Mouse (Mus musculus) midbrain, embryonic 12.5 days (tissue): ENCODE measurements at regions not wholly inside any gene's neighbourhood (a gene's known extent, or its start where the extent isn't known, plus 50 kb on each side); places are given as distances from the start of the nearest gene placed in this dataset.
"Not testable (repeated sequence)": the region's sequence is repeated elsewhere in the genome, so short reads cannot be mapped to it uniquely, and the experiment has no call there.

Experiments used
- ATAC-seq: fragments of 200-750 bp; cut with Nextera tagmentation; 2 replicates; pipeline ENCODE4 v1.8.0; 2017; ENCODE audit warnings: low read depth, moderate TSS enrichment, moderate library complexity; ENCODE audit not compliant: low FRiP score
- H3K27ac ChIP-seq: fragments of 300-500 bp; sonication (generic); replicated peaks from 2 replicates; pipeline ENCODE4 v1.5.1; 2016; ENCODE audit warnings: mild to moderate bottlenecking
- H3K27me3 ChIP-seq: fragments of 300-500 bp; sonication (generic); 2 replicates; pipeline ENCODE4 v1.6.1; 2016; ENCODE audit warnings: mild to moderate bottlenecking
- H3K36me3 ChIP-seq: fragments of 300-500 bp; sonication (generic); 2 replicates; pipeline ENCODE4 v1.6.1; 2016
- H3K4me1 ChIP-seq: fragments of 300-500 bp; sonication (generic); 2 replicates; pipeline ENCODE4 v1.6.1; 2016
- H3K4me2 ChIP-seq: fragments of 300-500 bp; sonication (generic); replicated peaks from 2 replicates; pipeline ENCODE4 v1.6.1; 2016; ENCODE audit warnings: mild to moderate bottlenecking, moderate library complexity
- H3K4me3 ChIP-seq: fragments of 300-500 bp; sonication (generic); 2 replicates; pipeline ENCODE4 v1.5.1; 2016; ENCODE audit warnings: mild to moderate bottlenecking
- H3K9ac ChIP-seq: fragments of 300-500 bp; sonication (generic); replicated peaks from 2 replicates; pipeline ENCODE4 v1.6.1; 2016; ENCODE audit warnings: mild to moderate bottlenecking, moderate library complexity
- H3K9me3 ChIP-seq: fragments of 300-500 bp; sonication (generic); 2 replicates; pipeline ENCODE4 v1.6.1; 2016; ENCODE audit warnings: mild to moderate bottlenecking
- WGBS: fragments of 180-500 bp; shearing (Covaris S2); methylation state at CpG from one replicate; pipeline ENCODE4 v1.1.7; 2016; 5-methylcytosine and 5-hydroxymethylcytosine counted together

DNA sequence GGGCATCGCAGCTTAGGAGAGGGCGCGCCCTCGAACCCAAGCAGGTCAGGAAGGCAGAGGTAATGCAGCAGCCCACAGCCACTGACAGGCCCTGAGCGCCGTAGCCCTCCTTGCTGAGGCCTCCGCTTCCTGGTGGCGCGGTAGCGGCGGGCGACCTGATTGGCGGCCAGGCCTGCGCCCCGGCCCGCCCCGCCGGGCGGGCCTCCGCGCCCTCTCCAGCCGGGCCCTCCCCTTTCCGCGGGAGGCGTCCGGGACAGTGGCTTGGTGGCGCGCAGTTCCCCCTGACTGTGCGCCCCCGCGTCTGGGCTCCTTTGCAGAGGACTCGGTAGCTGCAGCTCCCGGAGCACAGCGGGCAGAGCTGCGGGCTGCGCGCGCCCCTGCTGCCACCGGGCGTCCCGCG, 242.1 kb downstream of the Gm21863 start:
- H3K27me3 ChIP-seq, H3K4me1 ChIP-seq, H3K27ac ChIP-seq, H3K9ac ChIP-seq, ATAC-seq, H3K9me3 ChIP-seq, H3K36me3 ChIP-seq: not testable (repeated sequence)
- Histone ChIP-seq H3K4me3 (peak overlapping the region; percentile 43), H3K4me2 (peak overlapping the region; percentile 47)
- WGBS = 3% methylated on average over 13 of the region's 42 CpGs

DNA sequence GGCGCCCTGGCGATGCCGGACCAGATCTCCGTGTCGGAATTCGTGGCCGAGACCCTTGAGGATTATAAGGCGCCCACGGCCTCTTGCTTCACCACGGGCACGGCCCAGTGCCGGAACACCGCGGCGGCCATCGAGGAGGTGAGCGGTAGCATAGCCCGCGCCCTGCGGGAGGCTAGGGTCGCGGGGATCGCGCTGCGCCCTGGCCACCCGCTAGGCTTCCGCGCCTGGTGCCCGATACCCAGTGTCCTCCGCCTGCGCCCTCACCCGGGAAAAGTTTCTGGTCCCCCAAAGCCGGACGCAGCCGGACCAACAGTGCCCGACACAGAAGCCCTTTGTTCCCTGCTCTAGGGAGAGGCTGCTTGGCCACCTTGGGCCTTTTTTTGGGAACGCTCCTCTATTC, 242.6 kb downstream of the Gm21863 start:
- peak overlapping the region; percentile 43 for H3K4me3 ChIP-seq
- H3K36me3 ChIP-seq, H3K9ac ChIP-seq, H3K9me3 ChIP-seq, H3K27me3 ChIP-seq, ATAC-seq, H3K27ac ChIP-seq, H3K4me1 ChIP-seq: not testable (repeated sequence)
- peak overlapping the region; percentile 47 for H3K4me2 ChIP-seq
- 3% methylated on average over 21 of the region's 37 CpGs for WGBS

DNA sequence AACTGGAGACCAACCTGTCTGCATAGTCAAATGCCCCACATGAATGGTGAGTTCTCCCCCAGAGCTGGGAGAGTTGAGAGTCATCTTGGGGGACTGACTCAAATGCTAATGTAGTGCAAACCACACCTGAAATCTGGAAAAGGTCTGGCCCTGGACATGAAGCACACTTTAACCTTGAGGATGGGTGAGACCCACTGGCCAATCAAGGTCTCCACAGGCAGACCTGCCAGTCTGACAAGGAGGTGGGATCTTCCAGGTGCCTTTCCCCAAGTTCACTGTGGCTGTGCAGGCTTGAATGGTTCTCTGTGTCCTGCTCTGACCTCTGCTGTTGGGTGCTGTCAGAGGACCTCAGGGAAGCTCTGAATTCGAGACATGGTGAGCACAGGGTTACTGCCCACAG, 269.6 kb downstream of the Gm21863 start:
- H3K4me3 ChIP-seq, H3K9ac ChIP-seq, ATAC-seq, H3K36me3 ChIP-seq, H3K27ac ChIP-seq, H3K27me3 ChIP-seq, H3K4me2 ChIP-seq, H3K4me1 ChIP-seq: not testable (repeated sequence)
- WGBS = 73% methylated on average over 1 of the region's 1 CpGs
- peaks cover 30% of the 10 kb centered on the region for H3K9me3 ChIP-seq

DNA sequence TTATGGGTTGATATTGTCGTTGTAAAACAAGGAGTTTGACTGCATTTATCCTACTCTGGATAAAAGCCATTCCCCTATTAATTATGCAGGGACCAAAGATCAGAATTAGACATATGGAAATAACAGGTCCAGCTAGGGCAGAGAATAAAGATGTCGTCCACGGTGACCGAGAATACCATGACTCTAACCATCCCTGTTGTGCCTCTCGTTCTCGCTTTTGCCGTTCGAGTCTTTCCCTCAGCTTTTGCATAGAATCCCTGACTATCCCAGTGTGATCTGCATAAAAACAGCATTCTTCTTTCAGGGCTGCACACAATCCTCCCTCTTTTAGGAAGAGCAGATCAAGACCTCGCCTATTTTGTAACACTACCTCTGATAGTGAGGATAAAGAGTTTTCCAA, 272.5 kb downstream of the Gm21863 start:
- not testable (repeated sequence) for H3K4me1 ChIP-seq, H3K27ac ChIP-seq, H3K9ac ChIP-seq, H3K4me3 ChIP-seq, H3K36me3 ChIP-seq, H3K4me2 ChIP-seq
- 74% methylated on average over 9 of the region's 9 CpGs for WGBS
- peaks cover 13% of the 10 kb centered on the region for H3K27me3 ChIP-seq
- ATAC-seq = 0 out of 2 replicates have a peak, but pooled peaks have one; percentile 21
- peaks cover 60% of the 10 kb centered on the region for H3K9me3 ChIP-seq

DNA sequence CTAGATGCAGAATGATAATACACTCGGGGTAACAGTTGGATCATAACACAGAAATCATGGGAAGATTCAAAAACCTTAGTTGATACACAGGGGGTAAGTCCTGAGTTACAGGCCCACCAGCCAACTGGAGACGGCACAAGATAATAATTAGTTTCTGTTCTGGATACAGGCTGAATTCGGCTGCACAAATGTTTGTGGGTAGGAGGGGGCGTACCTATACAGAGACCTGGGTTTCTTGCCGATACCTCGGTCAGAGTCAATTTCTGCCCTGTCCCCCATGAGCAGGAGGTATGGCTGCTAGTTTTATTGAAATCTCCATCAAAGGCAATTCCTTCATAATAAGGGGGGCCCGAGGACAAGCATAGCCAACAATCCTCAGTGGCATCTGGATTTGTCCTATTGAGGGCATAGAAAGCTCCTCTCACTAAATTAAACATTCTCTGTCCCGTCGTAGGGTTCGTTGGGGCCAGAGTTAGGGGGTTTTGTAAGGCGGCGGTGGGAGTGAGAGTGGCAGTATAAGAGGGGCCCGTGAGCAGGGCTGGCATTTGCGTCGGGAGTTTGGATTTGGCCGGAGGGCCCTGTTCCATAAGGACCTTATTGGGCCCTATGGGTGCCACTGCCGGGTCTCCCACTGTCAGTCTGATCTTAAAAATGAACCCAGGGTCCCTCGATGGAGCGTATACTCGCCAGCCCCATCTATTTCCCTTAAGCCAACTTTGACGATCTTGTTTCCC, 273.3 kb downstream of the Gm21863 start:
- 72% methylated on average over 21 of the region's 21 CpGs for WGBS
- H3K4me1 ChIP-seq, H3K4me2 ChIP-seq, H3K9ac ChIP-seq, H3K27ac ChIP-seq, H3K4me3 ChIP-seq, ATAC-seq, H3K36me3 ChIP-seq: not testable (repeated sequence)
- peaks cover 13% of the 10 kb centered on the region for H3K27me3 ChIP-seq
- H3K9me3 ChIP-seq = peaks cover 67% of the 10 kb centered on the region

DNA sequence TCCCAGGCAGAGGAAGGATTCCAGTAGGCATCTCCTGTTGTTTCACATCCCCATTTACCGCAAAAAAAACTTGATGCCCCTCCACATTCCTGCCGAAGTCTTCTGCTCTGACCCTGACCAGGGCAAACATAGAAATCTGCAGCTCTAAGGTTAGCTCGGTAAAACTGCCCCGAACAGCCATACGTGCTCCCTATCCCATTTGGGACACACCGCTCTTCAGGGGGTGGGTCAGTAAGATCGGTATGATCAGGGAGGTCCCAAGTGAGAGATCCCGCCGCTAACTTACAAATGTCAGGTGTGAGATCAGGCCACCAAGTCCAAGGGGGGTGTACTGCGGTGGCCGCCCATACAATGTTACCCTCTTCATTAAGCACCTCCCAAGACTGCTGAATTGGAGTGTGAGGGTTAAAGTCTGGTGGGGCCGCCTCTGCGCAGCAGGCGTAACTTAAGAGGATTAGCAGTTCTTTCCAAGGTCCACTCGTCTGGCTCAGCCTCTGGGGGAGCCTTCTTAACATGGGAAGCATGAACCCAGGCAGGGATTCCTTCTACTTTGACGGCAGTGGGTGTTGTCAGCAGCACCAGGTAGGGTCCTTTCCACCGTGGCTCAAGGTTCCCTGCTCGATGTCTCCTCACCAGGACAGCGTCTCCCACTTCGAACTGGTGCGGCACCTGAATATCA, 274.2 kb downstream of the Gm21863 start:
- Histone ChIP-seq H3K9me3 (peaks cover 73% of the 10 kb centered on the region), H3K27me3 (peaks cover 18% of the 10 kb centered on the region)
- H3K27ac ChIP-seq, ATAC-seq, H3K4me3 ChIP-seq, H3K36me3 ChIP-seq, H3K4me1 ChIP-seq, H3K9ac ChIP-seq, H3K4me2 ChIP-seq: not testable (repeated sequence)
- 68% methylated on average over 21 of the region's 21 CpGs for WGBS

DNA sequence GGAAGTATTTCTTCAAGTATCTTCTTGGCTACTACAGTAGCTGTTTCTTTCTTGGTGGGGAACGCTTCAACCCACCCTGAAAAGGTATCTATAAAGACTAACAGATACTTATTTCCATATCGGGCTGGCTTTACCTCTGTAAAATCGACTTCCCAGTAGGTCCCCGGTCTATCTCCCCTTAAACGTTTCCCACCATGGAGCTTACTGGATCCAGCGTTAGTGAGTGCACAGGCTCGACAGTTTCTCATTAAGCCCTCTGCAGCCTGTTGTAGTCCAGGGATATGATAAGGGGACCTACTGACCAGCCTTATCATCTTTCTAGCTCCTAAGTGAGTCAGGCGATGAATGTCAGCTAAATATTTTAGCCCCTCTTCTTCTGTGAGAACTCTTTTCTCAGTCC, 275.1 kb downstream of the Gm21863 start:
- not testable (repeated sequence) for ATAC-seq, H3K4me2 ChIP-seq, H3K4me1 ChIP-seq, H3K9ac ChIP-seq, H3K4me3 ChIP-seq, H3K27ac ChIP-seq, H3K36me3 ChIP-seq
- peaks cover 77% of the 10 kb centered on the region for H3K9me3 ChIP-seq
- H3K27me3 ChIP-seq = peaks cover 20% of the 10 kb centered on the region
- 77% methylated on average over 8 of the region's 8 CpGs for WGBS

DNA sequence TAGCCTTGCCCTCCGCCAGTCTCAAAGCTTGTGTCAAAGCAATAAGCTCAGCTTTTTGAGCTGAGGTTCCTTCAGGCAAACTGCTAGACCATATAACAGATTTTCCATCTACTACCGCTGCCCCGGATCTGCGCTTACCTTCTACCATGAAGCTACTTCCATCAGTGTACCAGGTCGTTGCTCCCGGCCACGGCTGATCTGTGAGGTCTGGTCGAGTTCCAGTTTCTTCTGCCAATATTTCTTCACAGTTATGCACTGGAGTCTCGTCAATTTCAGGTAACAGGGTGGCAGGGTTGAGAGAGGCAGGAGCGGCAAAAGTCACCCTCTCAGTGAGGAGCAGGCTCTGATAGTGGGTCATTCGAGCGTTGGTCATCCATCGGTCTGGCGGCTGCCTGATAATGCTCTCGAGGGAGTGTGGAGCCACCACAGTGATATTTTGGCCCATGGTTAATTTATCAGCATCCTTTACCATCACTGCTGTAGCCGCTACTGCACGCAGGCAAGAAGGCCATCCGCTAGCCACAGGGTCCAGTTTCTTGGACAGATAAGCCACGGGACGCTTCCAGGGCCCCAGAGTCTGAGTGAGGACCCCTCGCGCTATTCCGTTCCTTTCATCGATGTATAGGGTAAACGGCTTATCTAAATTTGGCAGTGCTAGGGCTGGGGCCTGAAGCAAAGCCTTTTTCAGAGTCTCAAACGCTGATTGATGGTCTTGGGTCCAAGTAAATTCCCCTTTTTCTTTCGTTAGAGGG, 276.0 kb downstream of the Gm21863 start:
- no peak overlapping the region for H3K27ac ChIP-seq
- H3K9me3 ChIP-seq = peaks cover 77% of the 10 kb centered on the region
- no peak overlapping the region for H3K4me2 ChIP-seq
- no peak overlapping the region for H3K9ac ChIP-seq
- no peaks in the 10 kb centered on the region for H3K4me1 ChIP-seq
- no peak for ATAC-seq
- WGBS = 68% methylated on average over 27 of the region's 27 CpGs
- H3K4me3 ChIP-seq = no peak overlapping the region
- H3K27me3 ChIP-seq = peaks cover 20% of the 10 kb centered on the region
- 0 out of 2 replicates have a peak, but pooled peaks cover 4% of the 10 kb centered on the region for H3K36me3 ChIP-seq

DNA sequence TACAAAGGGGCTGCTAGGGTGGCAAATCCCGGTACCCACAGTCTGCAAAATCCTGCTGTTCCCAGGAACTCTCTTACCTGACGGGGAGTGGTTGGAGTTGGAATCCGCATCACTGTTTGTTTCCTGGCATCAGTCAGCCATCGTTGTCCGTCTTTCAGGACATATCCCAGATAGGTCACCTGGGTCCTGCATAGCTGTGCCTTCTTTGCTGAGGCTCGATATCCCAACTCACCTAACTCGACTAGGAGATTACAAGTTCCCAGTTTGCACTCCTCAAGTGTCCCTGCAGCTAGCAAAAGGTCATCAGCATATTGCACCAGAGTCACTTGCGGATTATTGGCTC, 276.6 kb downstream of the Gm21863 start:
- Histone ChIP-seq H3K4me3 (no peak overlapping the region), H3K27me3 (peaks cover 20% of the 10 kb centered on the region), H3K27ac (no peak overlapping the region), H3K36me3 (0 out of 2 replicates have a peak, but pooled peaks cover 4% of the 10 kb centered on the region), H3K4me1 (no peaks in the 10 kb centered on the region), H3K9me3 (peaks cover 77% of the 10 kb centered on the region), H3K4me2 (no peak overlapping the region), H3K9ac (no peak overlapping the region)
- WGBS = 69% methylated on average over 8 of the region's 8 CpGs
- ATAC-seq = no peak

DNA sequence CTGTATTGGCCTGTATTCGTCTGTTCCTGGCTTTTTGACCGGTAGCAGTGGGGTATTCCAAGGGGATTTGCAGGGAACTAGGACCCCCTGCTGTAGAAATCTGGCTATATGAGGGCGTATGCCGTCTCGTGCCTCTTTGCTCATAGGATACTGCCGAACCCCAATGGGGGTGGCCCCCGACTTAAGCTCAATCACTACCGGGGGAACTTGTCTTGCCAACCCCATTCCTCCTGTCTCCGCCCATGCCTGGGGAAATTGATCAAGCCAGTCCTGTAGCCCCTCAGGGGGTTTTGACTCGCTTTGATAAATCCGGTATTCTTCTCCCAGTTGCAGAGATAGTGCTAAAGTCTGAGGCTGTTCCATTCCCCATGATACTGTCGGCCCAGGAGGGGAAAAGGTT, 277.2 kb downstream of the Gm21863 start:
- no peak overlapping the region for H3K27ac ChIP-seq
- peaks cover 77% of the 10 kb centered on the region for H3K9me3 ChIP-seq
- H3K27me3 ChIP-seq = peaks cover 20% of the 10 kb centered on the region
- WGBS = 65% methylated on average over 12 of the region's 12 CpGs
- H3K4me2 ChIP-seq = no peak overlapping the region
- 0 out of 2 replicates have a peak, but pooled peaks cover 4% of the 10 kb centered on the region for H3K36me3 ChIP-seq
- H3K9ac ChIP-seq = no peak overlapping the region
- no peak overlapping the region for H3K4me3 ChIP-seq
- peak; percentile 28; the same call in 1 of the 2 replicates for ATAC-seq
- H3K4me1 ChIP-seq = no peaks in the 10 kb centered on the region

DNA sequence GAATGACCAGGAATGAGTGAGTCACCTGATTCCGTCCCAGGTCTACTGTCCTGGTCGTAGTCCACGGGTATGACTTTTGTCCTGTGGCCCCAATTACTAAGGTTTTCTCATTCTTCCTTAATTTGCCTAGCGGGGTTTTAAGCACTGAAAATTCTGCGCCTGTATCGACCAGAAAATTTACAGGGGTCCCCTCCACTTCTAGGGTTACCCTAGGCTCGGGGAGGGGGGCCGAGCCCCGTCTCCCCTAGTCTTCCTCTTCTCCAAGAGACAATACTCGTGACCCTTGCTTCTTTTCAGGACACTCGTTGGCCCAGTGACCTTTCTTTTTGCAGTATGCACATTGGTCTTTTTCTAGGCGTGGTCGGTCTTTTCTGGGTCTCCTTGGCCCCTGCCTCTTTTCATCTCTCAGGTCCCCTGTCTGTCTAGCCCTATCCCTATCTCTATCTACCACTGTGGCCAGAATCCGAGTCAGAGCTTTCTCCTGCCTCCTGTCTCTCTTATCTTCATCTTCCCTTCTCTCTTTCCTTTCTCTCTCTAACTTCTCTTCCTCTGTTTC, 277.8 kb downstream of the Gm21863 start:
- Histone ChIP-seq H3K27ac (no peak overlapping the region), H3K9me3 (peaks cover 72% of the 10 kb centered on the region), H3K27me3 (peaks cover 20% of the 10 kb centered on the region), H3K4me2 (no peak overlapping the region), H3K9ac (no peak overlapping the region), H3K4me1 (no peaks in the 10 kb centered on the region), H3K4me3 (no peak overlapping the region), H3K36me3 (no peaks in the 10 kb centered on the region)
- WGBS = 64% methylated on average over 14 of the region's 14 CpGs
- ATAC-seq = peak; percentile 14; the same call in 1 of the 2 replicates
